Mouse (Mus musculus) ES-E14 (cell line): ENCODE measurements around the gene Ccdc137.

Experiments used
- HCFC1 ChIP-seq: IDR thresholded peaks from 2 replicates; pipeline ENCODE4 v1.6.1; 2012; ENCODE audit warnings: low read length, inconsistent platforms, borderline replicate concordance; ENCODE audit not compliant: insufficient read depth
- MAFK ChIP-seq: IDR thresholded peaks from 2 replicates; pipeline ENCODE4 v1.6.1; 2014; ENCODE audit warnings: mild to moderate bottlenecking, low read depth, low read length, inconsistent platforms; ENCODE audit not compliant: insufficient read depth
- ZNF384 ChIP-seq: IDR thresholded peaks from 2 replicates; pipeline ENCODE4 v1.6.1; 2012; ENCODE audit warnings: low read depth, low read length, inconsistent platforms

DNA sequence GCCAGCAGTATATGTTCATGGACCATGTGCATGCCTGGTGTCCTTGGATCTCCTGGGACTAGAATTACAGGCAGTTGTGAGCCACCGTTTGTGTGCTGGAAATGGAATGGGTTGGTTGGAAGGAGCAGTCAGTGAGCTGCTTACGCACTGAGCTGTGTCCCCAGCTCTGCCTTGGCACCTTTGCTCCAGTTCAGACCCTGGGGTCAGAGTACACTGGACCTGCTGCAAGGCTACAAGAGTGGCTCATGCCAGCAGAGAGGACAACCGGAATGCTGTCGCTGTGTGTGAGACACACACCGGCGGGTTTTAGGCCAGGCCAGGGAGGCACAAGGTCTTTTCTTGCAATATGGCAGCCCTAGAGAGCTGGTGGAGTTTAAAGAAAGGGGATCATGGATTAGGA is 14.1 kb downstream of the Ccdc137 start:
- no peak for TF ChIP-seq ZNF384
- no peak for TF ChIP-seq HCFC1
- TF ChIP-seq MAFK: no peak
